Mouse (Mus musculus) gastrocnemius, postnatal 4 days (tissue): ENCODE results near the gene Dnajc27. TPM values are rescaled to one million over a fixed set of nuclear protein-coding genes. Genes with fewer than 3 reads are reported as not detected.
A peak's percentile ranks its signal among the peaks of the same experiment; 100 is the strongest.

Experiments used
- DNase-seq, 2 experiments: peaks; one replicate each; pipeline ENCODE4 v3.0.0; 2021 to 2022; ENCODE audit warnings: low spot score in 2 of 2, mixed read lengths in 2 of 2
- long read RNA-seq, 2 experiments: library from polyadenylated mRNA; stranded (forward); transcript quantifications; one replicate each; pipeline ENCODE4 v2.0.0; 2021
- total RNA-seq, 2 experiments: library from RNA; stranded (reverse); gene quantifications; 2 replicates each; pipeline ENCODE4 v1.2.3; 2021

The Dnajc27 gene
- total RNA-seq, result 1 to 10 TPM; 7.0 to 8.9 TPM
- long read RNA-seq, experiment 1, full-length matches to known transcripts, result 2 of 6 reads
- long read RNA-seq, experiment 1, partial matches to known transcripts, result 2 of 6 reads
- long read RNA-seq, experiment 1, other reads (novel, unspliced or antisense), result 2 of 6 reads
- long read RNA-seq, experiment 2, full-length matches to known transcripts, result 7 of 15 reads
- long read RNA-seq, experiment 2, partial matches to known transcripts, result 3 of 15 reads
- long read RNA-seq, experiment 2, other reads (novel, unspliced or antisense), result 5 of 15 reads

GRCm38 (mm10) chr12:4082132-4083001, at the start of gene Dnajc27:
TSS of gene Dnajc27 (plus strand) at chr12:4082583.
- peak; percentile 89 to 95 for DNase-seq

- DNase-seq, result no peak
These were observed 46.2 kb upstream of the Dnajc27 start for GRCm38 (mm10) chr12:4036157-4036556.

- DNase-seq, result no peak
These were observed 44.9 kb upstream of the Dnajc27 start for GRCm38 (mm10) chr12:4037511-4037910.

- DNase-seq, result peak; percentile 61 to 79
These were observed 44.0 kb upstream of the Dnajc27 start, which contains the start of gene Efr3b for GRCm38 (mm10) chr12:4038061-4039041. TSS of gene Efr3b (minus strand) at chr12:4038915.

GRCm38 (mm10) chr12:4039046-4039445, 43.3 kb upstream of the Dnajc27 start:
- no peak for DNase-seq

GRCm38 (mm10) chr12:4042411-4042810, 40.0 kb upstream of the Dnajc27 start:
- DNase-seq, result no peak

- no peak for DNase-seq
These were observed 36.4 kb upstream of the Dnajc27 start for GRCm38 (mm10) chr12:4045992-4046391.

- no peak for DNase-seq
These were observed 34.4 kb upstream of the Dnajc27 start for GRCm38 (mm10) chr12:4048031-4048430.

- no peak for DNase-seq
These were observed 31.4 kb upstream of the Dnajc27 start for GRCm38 (mm10) chr12:4050861-4051425.

- no peak for DNase-seq
These were observed 28.7 kb upstream of the Dnajc27 start for GRCm38 (mm10) chr12:4053643-4054042.

GRCm38 (mm10) chr12:4054845-4055244, 27.5 kb upstream of the Dnajc27 start:
- no peak for DNase-seq

GRCm38 (mm10) chr12:4058321-4058720, 24.1 kb upstream of the Dnajc27 start:
- DNase-seq, result no peak

- DNase-seq, result no peak
These were observed 22.7 kb upstream of the Dnajc27 start for GRCm38 (mm10) chr12:4059683-4060082.

GRCm38 (mm10) chr12:4065498-4065897, 16.9 kb upstream of the Dnajc27 start:
- DNase-seq, result no peak

- no peak for DNase-seq
These were observed 16.4 kb upstream of the Dnajc27 start for GRCm38 (mm10) chr12:4065944-4066343.

- no peak for DNase-seq
These were observed 15.5 kb upstream of the Dnajc27 start for GRCm38 (mm10) chr12:4066681-4067459.

GRCm38 (mm10) chr12:4068551-4068950, 13.8 kb upstream of the Dnajc27 start:
- no peak for DNase-seq

GRCm38 (mm10) chr12:4071671-4072070, 10.7 kb upstream of the Dnajc27 start:
- no peak for DNase-seq

- no peak for DNase-seq
These were observed 7.0 kb upstream of the Dnajc27 start for GRCm38 (mm10) chr12:4075407-4075806.

GRCm38 (mm10) chr12:4076383-4076782, 6.0 kb upstream of the Dnajc27 start:
- DNase-seq, result no peak
